Mouse (Mus musculus) heart, adult 2 months (tissue): ENCODE measurements around the gene Syt11.

Source experiments
- CTCF ChIP-seq: fragments of 200-600 bp; IDR thresholded peaks from 2 replicates; pipeline ENCODE4 v1.8.1; 2022; ENCODE audit warnings: antibody characterized with exemption, mild to moderate bottlenecking, moderate library complexity
- EP300 ChIP-seq: fragments of 200-500 bp; IDR thresholded peaks from 2 replicates; pipeline ENCODE4 v1.6.1; 2011; ENCODE audit warnings: low read depth, low read length, control low read depth; ENCODE audit not compliant: insufficient read depth
- POLR2A ChIP-seq: fragments of 200-500 bp; IDR thresholded peaks from 2 replicates; pipeline ENCODE4 v1.6.1; 2011; ENCODE audit warnings: mild to moderate bottlenecking, low read depth, low read length, control low read depth; ENCODE audit not compliant: insufficient read depth

GRCm38 (mm10) chr3:88756276-88756675, 18.7 kb downstream of the Syt11 start:
- TF ChIP-seq CTCF (no peak), EP300 (no peak), POLR2A (no peak)
